Mouse (Mus musculus) hindbrain, embryonic 12.5 days (tissue): Measurements from ENCODE around the gene Lrrc75a. TPM values are rescaled to one million over a fixed set of nuclear protein-coding genes. Genes with fewer than 3 reads are reported as not detected.

Source experiments
- ATAC-seq: fragments of 200-750 bp; cut with Nextera tagmentation; 2 replicates; pipeline ENCODE4 v1.8.0; 2017; ENCODE audit warnings: moderate TSS enrichment; ENCODE audit not compliant: low FRiP score
- H3K27ac ChIP-seq: fragments of 300-500 bp; sonication (generic); 2 replicates; pipeline ENCODE4 v1.5.1; 2016; ENCODE audit warnings: mild to moderate bottlenecking
- H3K27me3 ChIP-seq: fragments of 300-500 bp; sonication (generic); 2 replicates; pipeline ENCODE4 v1.6.1; 2016; ENCODE audit warnings: mild to moderate bottlenecking
- H3K36me3 ChIP-seq: fragments of 300-500 bp; sonication (generic); 2 replicates; pipeline ENCODE4 v1.6.1; 2016; ENCODE audit warnings: mild to moderate bottlenecking
- H3K4me1 ChIP-seq: fragments of 300-500 bp; sonication (generic); 2 replicates; pipeline ENCODE4 v1.6.1; 2016
- H3K4me2 ChIP-seq: fragments of 300-500 bp; sonication (generic); replicated peaks from 2 replicates; pipeline ENCODE4 v1.6.1; 2016; ENCODE audit warnings: mild to moderate bottlenecking
- H3K4me3 ChIP-seq: fragments of 300-500 bp; sonication (generic); 2 replicates; pipeline ENCODE4 v1.5.1; 2016; ENCODE audit warnings: mild to moderate bottlenecking
- H3K9ac ChIP-seq: fragments of 300-500 bp; sonication (generic); 2 replicates; pipeline ENCODE4 v1.6.1; 2016; ENCODE audit warnings: mild to moderate bottlenecking, moderate library complexity
- H3K9me3 ChIP-seq: fragments of 300-500 bp; sonication (generic); replicated peaks from 2 replicates; pipeline ENCODE4 v1.6.1; 2016; ENCODE audit warnings: mild to moderate bottlenecking
- WGBS: fragments of 180-500 bp; shearing (Covaris S2); methylation state at CpG from one replicate; pipeline ENCODE4 v1.1.7; 2016; 5-methylcytosine and 5-hydroxymethylcytosine counted together
- polyA plus RNA-seq: library from polyadenylated mRNA; unstranded; fragments of >200 nt; fragmentation: Nextera tagmentation; extraction: Ambion mirVana; gene quantifications from 2 replicates; pipeline ENCODE4 v1.2.1, GENCODE M21; 2016

The Lrrc75a gene
- polyA plus RNA-seq, 1 experiment from 2014 or later: 18.0 TPM

DNA sequence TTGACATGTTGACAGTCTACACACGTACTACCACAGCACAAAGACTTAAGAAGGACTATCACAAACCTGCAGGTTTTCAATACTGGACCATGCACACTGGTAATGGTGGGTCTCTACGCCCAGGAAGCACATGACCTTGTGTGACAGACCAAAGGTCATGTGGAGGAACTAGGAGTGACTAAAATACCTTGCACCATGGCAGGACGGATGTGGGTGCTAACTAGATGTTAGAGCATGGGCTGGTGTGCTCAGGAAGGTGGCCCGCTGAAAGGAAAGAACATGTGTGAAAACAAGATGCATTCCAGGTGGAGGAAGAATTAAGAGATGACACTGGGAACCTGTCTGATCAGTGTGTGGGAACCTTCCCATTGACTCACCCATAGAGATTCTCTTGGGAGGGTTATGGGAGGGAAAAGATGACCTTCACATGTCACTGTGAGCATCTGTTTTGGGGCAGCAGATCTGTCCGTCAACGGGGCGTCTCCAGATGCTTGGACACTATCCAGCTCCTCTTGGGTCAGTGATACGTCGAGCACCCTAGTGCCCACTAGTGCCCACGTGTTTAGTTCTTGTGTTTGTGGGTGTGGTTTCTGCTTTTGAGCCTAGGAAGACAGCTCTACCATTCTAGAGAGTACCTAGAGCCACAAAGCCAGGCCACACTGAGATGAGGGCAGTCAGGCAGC lies 4.5 kb downstream of the Lrrc75a start:
- Histone ChIP-seq H3K9me3 (no peaks in the 10 kb centered on the region), H3K36me3 (0 out of 2 replicates have a peak, but pooled peaks cover 4% of the 10 kb centered on the region), H3K4me2 (no peak overlapping the region), H3K27ac (no peak overlapping the region), H3K4me1 (peaks cover 44% of the 10 kb centered on the region), H3K27me3 (no peaks in the 10 kb centered on the region), H3K4me3 (no peak overlapping the region), H3K9ac (no peak overlapping the region)
- WGBS: 80% methylated on average over 10 of the region's 10 CpGs
- no peak for ATAC-seq

DNA sequence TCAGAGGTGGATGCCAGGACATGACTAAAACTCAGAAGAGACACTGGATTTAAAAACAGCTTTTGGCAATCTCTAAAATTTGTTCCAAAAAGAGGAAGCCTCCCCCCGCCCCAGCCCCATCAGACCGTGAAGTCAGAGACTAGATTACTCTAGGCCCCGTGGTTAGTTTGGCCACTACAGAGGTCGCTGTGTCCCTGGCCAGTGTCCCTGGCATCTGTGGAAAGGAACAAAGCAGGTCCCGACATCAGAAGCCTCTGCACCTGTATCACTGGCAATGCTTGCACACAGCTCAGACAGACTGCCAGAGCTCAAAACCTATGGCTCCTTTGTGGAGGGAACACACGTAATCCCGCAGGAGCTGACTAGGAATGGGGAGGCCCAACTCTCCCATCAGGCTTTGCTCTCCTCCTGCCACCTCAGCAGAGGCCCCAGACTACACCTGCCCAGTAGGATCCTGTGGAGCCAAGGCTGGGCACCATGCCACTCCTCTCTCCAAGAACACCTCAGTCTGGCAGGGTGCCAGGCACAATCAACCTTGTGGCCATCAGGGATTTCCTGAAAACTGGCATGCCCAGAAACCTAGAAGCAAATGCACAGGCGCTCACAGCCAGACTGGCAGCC lies 5.2 kb downstream of the Lrrc75a start:
- H3K36me3 ChIP-seq: 0 out of 2 replicates have a peak, but pooled peaks cover 4% of the 10 kb centered on the region

DNA sequence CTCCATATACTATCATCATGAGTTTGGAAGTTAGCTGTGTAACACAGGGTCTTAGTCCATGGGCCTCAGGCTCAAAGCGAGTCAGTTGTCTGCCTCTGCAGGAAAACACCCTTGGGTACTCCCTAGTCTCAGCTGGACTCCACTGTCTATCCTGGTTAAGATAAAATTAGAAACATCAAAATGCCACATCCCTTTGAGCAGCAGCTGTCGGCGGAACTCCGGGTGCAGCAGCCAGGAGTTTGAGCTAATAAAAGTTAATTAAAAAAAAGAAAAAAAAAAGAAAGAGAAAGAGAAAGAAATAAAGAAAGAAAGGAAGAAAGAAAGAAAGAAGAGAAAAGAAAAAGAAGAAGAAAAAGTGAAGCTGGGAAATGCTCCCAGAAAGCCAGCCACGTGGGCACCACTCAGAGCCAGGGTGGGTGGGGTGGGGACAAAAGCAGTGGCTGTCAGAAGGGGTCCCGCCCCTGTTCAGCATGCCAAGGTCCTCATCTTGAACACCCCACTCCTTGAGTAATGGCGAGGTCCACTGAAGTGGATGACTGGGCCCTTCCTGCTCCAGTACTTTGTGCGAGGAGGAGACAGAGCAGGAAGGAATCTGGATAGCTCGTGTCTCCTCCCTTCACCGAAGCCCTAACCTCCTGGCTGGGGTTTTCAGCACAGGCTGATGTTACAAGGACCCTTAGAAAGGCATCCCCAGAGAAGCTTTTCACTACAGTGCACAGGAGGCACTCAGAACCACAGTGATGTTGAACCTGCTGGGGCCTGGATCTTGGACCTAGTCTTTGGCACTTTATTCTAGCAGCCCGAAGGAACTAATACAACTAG lies 6.1 kb downstream of the Lrrc75a start:
- Histone ChIP-seq H3K9me3 (no peaks in the 10 kb centered on the region), H3K4me2 (no peak overlapping the region), H3K4me1 (peaks cover 40% of the 10 kb centered on the region), H3K4me3 (no peak overlapping the region), H3K27me3 (no peaks in the 10 kb centered on the region), H3K36me3 (0 out of 2 replicates have a peak, but pooled peaks cover 4% of the 10 kb centered on the region), H3K27ac (no peak overlapping the region), H3K9ac (no peak overlapping the region)
- ATAC-seq: no peak
- WGBS: 65% methylated on average over 11 of the region's 11 CpGs

More for the DNA sequence above, 5.2 kb downstream of the Lrrc75a start:
- ATAC-seq: no peak
- WGBS: 80% methylated on average over 8 of the region's 8 CpGs
- Histone ChIP-seq H3K9me3 (no peaks in the 10 kb centered on the region), H3K4me3 (no peak overlapping the region), H3K4me1 (peaks cover 43% of the 10 kb centered on the region), H3K27ac (no peak overlapping the region), H3K9ac (no peak overlapping the region), H3K27me3 (no peaks in the 10 kb centered on the region), H3K4me2 (no peak overlapping the region)

DNA sequence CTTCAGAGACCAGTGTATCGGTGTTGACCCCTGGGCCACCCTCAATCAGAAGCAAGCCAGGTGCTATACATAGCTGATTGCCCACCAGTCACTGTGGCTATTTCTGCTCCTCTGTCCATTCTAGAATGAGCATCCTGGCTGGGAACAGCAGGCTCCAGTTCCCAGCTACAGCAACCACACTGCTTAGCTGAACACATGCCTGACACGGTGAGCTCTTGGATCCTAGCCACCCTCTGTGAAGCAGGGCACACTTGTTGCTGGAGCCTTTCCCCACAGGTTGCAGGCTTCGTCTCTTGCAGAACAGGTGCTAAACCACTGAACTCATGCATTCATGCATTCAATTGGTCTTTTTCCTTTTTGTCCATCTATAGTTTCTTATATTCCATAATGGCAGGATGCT lies 7.9 kb downstream of the Lrrc75a start:
- Histone ChIP-seq H3K36me3 (0 out of 2 replicates have a peak, but pooled peaks cover 4% of the 10 kb centered on the region), H3K4me3 (no peak overlapping the region), H3K27me3 (no peaks in the 10 kb centered on the region), H3K27ac (no peak overlapping the region), H3K4me2 (no peak overlapping the region), H3K4me1 (peaks cover 32% of the 10 kb centered on the region), H3K9me3 (no peaks in the 10 kb centered on the region), H3K9ac (no peak overlapping the region)
- no peak for ATAC-seq
- 72% methylated on average over 3 of the region's 3 CpGs for WGBS

DNA sequence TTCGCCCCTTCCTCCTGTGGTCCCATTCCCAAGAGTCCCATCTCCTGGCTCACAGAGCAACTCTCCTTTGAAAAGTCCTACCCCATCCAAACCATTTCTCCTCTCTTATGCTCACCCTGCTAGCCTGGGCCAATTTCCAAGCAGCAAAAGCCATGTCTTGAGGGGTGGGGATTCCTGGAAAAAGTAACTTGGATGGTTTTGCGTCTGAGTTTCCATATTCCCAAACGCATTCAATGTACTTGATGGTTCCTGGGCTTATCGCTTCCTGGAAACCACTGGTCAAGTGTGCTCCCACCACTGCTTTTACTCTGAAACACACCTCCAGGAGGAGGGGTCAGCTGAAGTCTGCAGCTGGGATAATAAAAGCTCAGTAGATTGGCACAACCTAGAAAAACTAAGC lies 9.9 kb downstream of the Lrrc75a start:
- Histone ChIP-seq H3K9ac (no peak overlapping the region), H3K27me3 (no peaks in the 10 kb centered on the region), H3K36me3 (0 out of 2 replicates have a peak, but pooled peaks cover 4% of the 10 kb centered on the region), H3K4me2 (no peak overlapping the region), H3K27ac (no peak overlapping the region), H3K4me3 (no peak overlapping the region), H3K9me3 (no peaks in the 10 kb centered on the region), H3K4me1 (peaks cover 27% of the 10 kb centered on the region)
- ATAC-seq: no peak
- WGBS: 86% methylated on average over 4 of the region's 4 CpGs

DNA sequence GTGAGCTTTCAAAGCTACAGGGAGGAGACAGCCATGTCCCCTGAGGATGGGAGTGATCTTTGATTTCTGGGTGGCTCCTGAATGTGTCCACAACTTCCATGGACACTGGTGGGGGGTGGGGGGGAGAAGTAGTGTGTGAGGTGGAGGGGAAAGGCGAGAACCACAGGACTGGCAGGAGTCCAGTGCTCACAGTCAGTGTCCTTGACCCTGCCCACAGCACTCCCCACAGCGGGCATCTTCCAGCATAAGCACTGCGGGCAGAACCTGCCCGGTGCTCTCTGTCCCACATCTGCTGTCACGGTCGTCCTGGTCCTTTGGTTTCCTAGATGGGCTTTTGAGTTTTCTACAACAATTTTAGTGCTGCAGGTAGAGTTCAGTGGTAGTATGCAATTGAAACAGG lies 10.5 kb downstream of the Lrrc75a start:
- no peak overlapping the region for H3K9ac ChIP-seq
- H3K4me1 ChIP-seq: peaks cover 21% of the 10 kb centered on the region
- WGBS: 86% methylated on average over 6 of the region's 6 CpGs
- H3K4me3 ChIP-seq: no peak overlapping the region
- no peak for ATAC-seq
- no peak overlapping the region for H3K27ac ChIP-seq
- no peaks in the 10 kb centered on the region for H3K27me3 ChIP-seq
- H3K36me3 ChIP-seq: 0 out of 2 replicates have a peak, but pooled peaks cover 4% of the 10 kb centered on the region
- H3K9me3 ChIP-seq: no peaks in the 10 kb centered on the region
- no peak overlapping the region for H3K4me2 ChIP-seq

DNA sequence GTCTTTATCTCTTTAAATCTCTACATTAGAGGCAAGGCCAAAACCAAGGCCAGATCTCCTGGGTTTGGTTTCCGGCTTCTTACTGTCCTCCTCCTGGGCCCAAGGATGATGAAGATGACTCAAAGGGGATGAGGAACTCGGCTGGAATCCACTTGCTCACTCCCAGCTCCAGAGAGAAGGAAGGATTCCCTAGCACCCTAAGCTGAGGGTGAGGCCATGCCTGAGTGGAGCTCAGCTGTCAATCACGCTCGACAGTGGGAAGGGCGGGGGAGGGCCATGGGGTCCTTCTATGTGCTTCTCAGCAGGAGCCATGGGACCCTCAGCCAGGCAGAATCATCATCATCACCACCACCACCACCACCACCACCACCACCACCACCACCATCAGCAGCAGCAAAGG lies 10.9 kb downstream of the Lrrc75a start:
- no peaks in the 10 kb centered on the region for H3K27me3 ChIP-seq
- WGBS: 64% methylated on average over 5 of the region's 5 CpGs
- peaks cover 17% of the 10 kb centered on the region for H3K4me1 ChIP-seq
- 0 out of 2 replicates have a peak, but pooled peaks cover 4% of the 10 kb centered on the region for H3K36me3 ChIP-seq
- H3K27ac ChIP-seq: no peak overlapping the region
- H3K9ac ChIP-seq: no peak overlapping the region
- H3K4me2 ChIP-seq: no peak overlapping the region
- no peak overlapping the region for H3K4me3 ChIP-seq
- no peak for ATAC-seq
- H3K9me3 ChIP-seq: no peaks in the 10 kb centered on the region

DNA sequence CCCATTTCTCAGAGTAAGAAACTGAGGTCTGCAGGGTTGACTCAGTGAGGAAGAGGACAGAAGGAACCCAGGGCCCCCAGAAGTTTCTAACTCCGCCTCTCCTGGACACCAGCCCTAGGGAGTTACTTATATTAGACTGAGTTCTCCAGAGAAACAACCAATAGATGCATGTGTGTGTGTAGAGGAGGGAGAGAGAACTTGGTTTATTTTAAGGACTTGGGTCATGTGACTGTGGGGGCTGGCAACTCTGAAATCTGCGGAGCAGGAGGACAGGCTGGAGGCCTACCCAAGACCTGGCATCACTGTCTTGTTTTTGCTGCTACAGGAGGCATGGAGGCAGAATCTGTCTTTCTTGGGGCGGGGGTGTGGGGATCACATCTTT lies 11.5 kb downstream of the Lrrc75a start:
- Histone ChIP-seq H3K9ac (no peak overlapping the region), H3K27me3 (no peaks in the 10 kb centered on the region), H3K9me3 (no peaks in the 10 kb centered on the region), H3K4me1 (peaks cover 16% of the 10 kb centered on the region), H3K27ac (no peak overlapping the region), H3K4me3 (no peak overlapping the region), H3K36me3 (0 out of 2 replicates have a peak, but pooled peaks cover 4% of the 10 kb centered on the region), H3K4me2 (no peak overlapping the region)
- 91% methylated on average over 3 of the region's 3 CpGs for WGBS
- ATAC-seq: no peak

DNA sequence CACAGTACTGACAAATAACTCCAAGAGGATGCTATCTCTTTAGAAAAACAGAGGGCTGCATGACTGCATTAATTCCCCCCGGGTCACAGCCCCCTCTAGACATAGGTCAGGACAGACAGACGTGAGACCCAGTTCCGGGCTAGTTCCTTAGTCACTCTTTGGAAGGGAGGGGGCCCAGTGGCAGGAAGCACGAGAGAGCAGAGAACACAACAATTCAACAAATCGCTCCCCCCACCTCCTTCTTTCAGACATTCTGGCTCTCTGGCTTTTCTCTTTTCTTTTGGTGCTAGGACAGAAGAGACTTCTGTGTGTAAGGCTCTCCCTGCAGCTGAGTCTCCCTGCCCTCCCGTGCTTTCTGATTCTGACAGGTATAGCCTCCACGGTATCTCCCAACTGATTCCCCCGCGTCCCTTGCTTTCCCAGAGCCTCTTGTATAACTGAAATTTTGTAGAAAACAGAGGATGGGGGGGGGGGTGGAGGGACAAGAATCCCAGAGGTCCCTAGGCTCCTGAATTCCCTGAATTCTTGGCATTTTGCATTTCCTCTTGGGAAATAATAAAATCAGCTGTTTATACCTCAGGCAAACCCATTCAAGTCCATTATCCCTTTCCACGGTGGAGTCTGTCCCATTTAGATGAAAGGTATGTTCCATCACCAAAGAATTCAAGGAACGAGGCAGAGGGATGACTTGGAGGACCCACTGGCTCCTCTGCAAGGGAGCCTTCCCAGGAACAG lies 12.1 kb downstream of the Lrrc75a start:
- no peak overlapping the region for H3K4me3 ChIP-seq
- H3K27me3 ChIP-seq: no peaks in the 10 kb centered on the region
- H3K36me3 ChIP-seq: 0 out of 2 replicates have a peak, but pooled peaks cover 4% of the 10 kb centered on the region
- no peaks in the 10 kb centered on the region for H3K9me3 ChIP-seq
- no peak overlapping the region for H3K9ac ChIP-seq
- no peak overlapping the region for H3K27ac ChIP-seq
- no peak for ATAC-seq
- 65% methylated on average over 11 of the region's 11 CpGs for WGBS
- peaks cover 21% of the 10 kb centered on the region for H3K4me1 ChIP-seq
- H3K4me2 ChIP-seq: no peak overlapping the region

DNA sequence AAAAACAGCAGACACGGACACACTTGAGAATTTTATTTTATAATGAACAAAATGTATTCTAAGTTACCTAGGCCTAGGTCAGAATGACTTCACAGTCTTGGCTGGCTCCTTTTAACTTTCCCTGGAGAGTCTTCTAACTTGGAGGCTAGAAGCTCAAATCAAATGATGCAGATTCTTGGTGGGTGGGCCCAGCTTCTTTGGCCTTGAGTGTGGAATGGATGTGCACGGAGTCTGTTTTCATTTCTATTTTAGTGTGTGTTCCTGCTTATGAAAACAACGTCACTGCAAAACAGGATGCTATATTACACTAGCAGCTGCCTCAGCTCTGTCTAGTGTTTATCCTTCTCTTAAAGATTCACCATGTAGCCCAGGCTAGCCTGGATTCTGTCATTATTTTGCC lies 12.9 kb downstream of the Lrrc75a start:
- H3K27ac ChIP-seq: no peak overlapping the region
- 76% methylated on average over 3 of the region's 3 CpGs for WGBS
- H3K4me3 ChIP-seq: no peak overlapping the region
- no peak overlapping the region for H3K4me2 ChIP-seq
- no peak for ATAC-seq
- H3K4me1 ChIP-seq: peaks cover 30% of the 10 kb centered on the region
- H3K36me3 ChIP-seq: 0 out of 2 replicates have a peak, but pooled peaks cover 4% of the 10 kb centered on the region
- no peaks in the 10 kb centered on the region for H3K27me3 ChIP-seq
- no peaks in the 10 kb centered on the region for H3K9me3 ChIP-seq
- H3K9ac ChIP-seq: no peak overlapping the region

DNA sequence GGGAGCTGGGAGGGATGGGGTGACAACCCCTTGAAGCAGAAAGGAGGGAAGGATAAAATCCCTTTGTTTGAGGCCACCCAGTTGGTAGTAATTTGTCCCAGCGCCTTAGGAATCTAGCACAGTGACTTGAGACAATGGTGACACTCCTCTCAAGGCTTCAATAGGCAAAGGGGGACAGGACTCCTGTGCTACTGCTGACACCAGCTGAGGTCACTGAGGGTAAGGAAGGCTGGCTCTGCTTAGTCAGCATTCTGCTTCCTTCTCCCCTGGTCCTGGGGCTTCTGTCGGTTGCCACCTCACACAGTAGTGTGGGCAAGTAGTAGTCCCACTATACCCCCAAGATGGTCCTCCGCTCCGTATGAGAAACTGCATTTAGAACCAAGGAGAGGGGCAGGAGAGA lies 17.2 kb downstream of the Lrrc75a start:
- no peaks in the 10 kb centered on the region for H3K27me3 ChIP-seq
- H3K9ac ChIP-seq: no peak overlapping the region
- no peaks in the 10 kb centered on the region for H3K9me3 ChIP-seq
- WGBS: 32% methylated on average over 4 of the region's 4 CpGs
- H3K4me2 ChIP-seq: no peak overlapping the region
- H3K36me3 ChIP-seq: no peaks in the 10 kb centered on the region
- H3K4me1 ChIP-seq: peaks cover 48% of the 10 kb centered on the region
- H3K27ac ChIP-seq: peak overlapping the region; percentile 94
- H3K4me3 ChIP-seq: no peak overlapping the region
- ATAC-seq: no peak
